Mouse (Mus musculus): ENCODE measurements around the gene Scai.

GRCm38 (mm10) chr2:39217150-39217549 lies 26.6 kb upstream of the Scai start:
- TF ChIP-seq CTCF (IDR thresholded peaks at IDR 0.05; ENCODE audit: low read depth, low read length): no peak
- TF ChIP-seq POLR2A (IDR thresholded peaks at IDR 0.05; ENCODE audit: extremely low read depth, insufficient read depth, low read length): no peak
